Mouse (Mus musculus): ENCODE measurements around the gene Nprl3. TPM values are rescaled to one million over a fixed set of nuclear protein-coding genes. Genes with fewer than 3 reads are reported as not detected.

Gene Nprl3
- polyA plus RNA-seq, 1 experiment from 2014 or later = 28.0 TPM

DNA sequence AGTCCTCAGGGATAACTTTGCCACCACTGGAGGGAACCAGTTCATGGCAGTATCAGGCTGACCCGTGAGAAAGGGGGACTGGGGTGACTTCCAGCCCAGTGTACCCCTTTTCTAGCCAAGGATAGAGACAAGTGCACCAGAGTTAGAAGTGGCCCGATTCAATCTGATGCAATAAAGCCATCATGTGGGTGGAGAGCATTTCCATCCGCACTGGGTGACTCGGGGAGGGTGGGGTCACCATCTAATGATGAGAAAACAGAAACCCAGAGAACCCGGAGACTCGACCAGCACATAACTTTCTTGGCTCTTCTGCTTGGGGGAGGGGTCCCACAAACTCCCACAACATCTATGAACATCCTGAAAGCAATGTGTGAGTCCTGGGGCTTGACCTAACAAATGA is 70.8 kb downstream of the Nprl3 start:
- no peak overlapping the region for H3K9ac ChIP-seq (ENCODE audit: low read length)
- WGBS = 58% methylated on average over 6 of the region's 6 CpGs
- DNase-seq (ENCODE audit: low spot score) (no peak), ATAC-seq (replicated peaks; ENCODE audit: low FRiP score, low TSS enrichment, low read depth) (no peak)
- no peak overlapping the region for H3K4me3 ChIP-seq (ENCODE audit: low read depth, low read length)
- no peaks in the 10 kb centered on the region for H3K9me3 ChIP-seq (ENCODE audit: control insufficient read depth, low read length)
- no peaks in the 10 kb centered on the region for H3K27me3 ChIP-seq (replicated peaks; ENCODE audit: control insufficient read depth, insufficient read depth, low read length)
- no peaks in the 10 kb centered on the region for H3K36me3 ChIP-seq (ENCODE audit: control insufficient read depth, insufficient read depth, low read length)
- no peak overlapping the region for H3K27ac ChIP-seq (ENCODE audit: low read depth)
- H3K4me2 ChIP-seq (ENCODE audit: low read length) = no peak overlapping the region
- H3K4me1 ChIP-seq (replicated peaks; ENCODE audit: control insufficient read depth, insufficient read depth, low read length) = no peaks in the 10 kb centered on the region

DNA sequence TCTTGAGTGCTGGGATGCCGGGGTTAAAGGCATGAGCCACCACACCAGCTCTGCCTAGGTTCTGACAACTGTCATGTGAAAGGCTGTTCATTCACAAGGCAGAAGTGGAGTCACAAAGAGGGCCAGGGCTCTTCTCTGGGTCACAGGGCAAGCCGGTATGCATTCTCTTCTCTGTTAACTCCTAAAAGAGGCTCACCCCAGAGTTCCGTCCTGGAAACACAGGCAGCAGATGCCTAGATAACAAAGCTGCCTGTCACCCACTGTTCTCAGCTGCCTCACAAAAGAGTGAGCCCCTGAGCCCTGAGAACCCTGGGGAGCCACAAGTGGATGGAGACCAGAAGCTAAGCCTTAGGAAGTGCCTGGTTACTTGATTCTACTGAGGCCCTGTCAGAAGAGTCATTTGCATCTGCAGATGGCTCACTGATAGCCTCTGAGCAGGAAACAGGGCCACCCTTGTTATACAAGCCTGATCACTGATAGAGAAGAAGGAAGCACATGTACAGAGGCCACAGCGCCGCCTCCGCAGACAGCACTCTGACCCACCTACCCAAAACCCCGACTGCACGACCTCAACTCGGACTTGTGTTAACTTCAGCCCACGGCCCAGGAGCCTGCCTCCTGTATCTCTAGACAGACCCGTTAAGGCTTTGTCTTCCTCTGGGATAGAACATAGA is 71.5 kb downstream of the Nprl3 start:
- DNase-seq (ENCODE audit: low spot score) (no peak), ATAC-seq (replicated peaks; ENCODE audit: low FRiP score, low TSS enrichment, low read depth) (no peak)
- 35% methylated on average over 11 of the region's 11 CpGs for WGBS

DNA sequence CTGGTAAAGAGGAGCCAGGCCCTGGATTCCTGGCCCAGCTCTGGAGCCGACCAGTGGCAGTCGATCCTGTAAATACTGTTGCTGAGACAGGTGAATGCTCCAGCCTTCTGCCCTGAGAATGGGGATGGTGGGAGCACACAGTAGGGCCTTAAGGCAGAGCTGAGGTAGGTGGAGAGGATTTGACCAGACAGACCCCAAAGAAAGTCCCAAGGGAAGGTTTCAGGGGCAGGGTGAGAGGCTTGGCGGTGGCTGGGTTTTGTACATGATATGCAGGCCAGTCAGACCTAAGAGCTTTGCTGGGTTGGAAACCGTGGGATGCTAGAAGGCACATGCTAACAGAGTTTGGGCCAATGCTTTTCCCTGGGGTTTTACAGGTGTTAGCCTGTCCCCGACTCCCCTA is 72.9 kb downstream of the Nprl3 start:
- DNase-seq (ENCODE audit: low spot score) (no peak), ATAC-seq (replicated peaks; ENCODE audit: low FRiP score, low TSS enrichment, low read depth) (no peak)
- H3K9ac ChIP-seq (ENCODE audit: low read length) = no peak overlapping the region
- no peaks in the 10 kb centered on the region for H3K27me3 ChIP-seq (replicated peaks; ENCODE audit: control insufficient read depth, insufficient read depth, low read length)
- no peak overlapping the region for H3K27ac ChIP-seq (ENCODE audit: low read depth)
- no peaks in the 10 kb centered on the region for H3K9me3 ChIP-seq (ENCODE audit: control insufficient read depth, low read length)
- 76% methylated on average over 5 of the region's 5 CpGs for WGBS
- H3K4me1 ChIP-seq (replicated peaks; ENCODE audit: control insufficient read depth, insufficient read depth, low read length) = no peaks in the 10 kb centered on the region
- no peaks in the 10 kb centered on the region for H3K36me3 ChIP-seq (ENCODE audit: control insufficient read depth, insufficient read depth, low read length)
- H3K4me2 ChIP-seq (ENCODE audit: low read length) = no peak overlapping the region
- H3K4me3 ChIP-seq (ENCODE audit: low read depth, low read length) = no peak overlapping the region

More for the DNA sequence above, 71.5 kb downstream of the Nprl3 start:
- no peak overlapping the region for H3K9ac ChIP-seq (ENCODE audit: low read length)
- no peaks in the 10 kb centered on the region for H3K27me3 ChIP-seq (replicated peaks; ENCODE audit: control insufficient read depth, insufficient read depth, low read length)
- no peaks in the 10 kb centered on the region for H3K4me1 ChIP-seq (replicated peaks; ENCODE audit: control insufficient read depth, insufficient read depth, low read length)
- H3K27ac ChIP-seq (ENCODE audit: low read depth) = no peak overlapping the region
- no peaks in the 10 kb centered on the region for H3K36me3 ChIP-seq (ENCODE audit: control insufficient read depth, insufficient read depth, low read length)
- no peak overlapping the region for H3K4me2 ChIP-seq (ENCODE audit: low read length)
- H3K4me3 ChIP-seq (ENCODE audit: low read depth, low read length) = no peak overlapping the region
- H3K9me3 ChIP-seq (ENCODE audit: control insufficient read depth, low read length) = no peaks in the 10 kb centered on the region

DNA sequence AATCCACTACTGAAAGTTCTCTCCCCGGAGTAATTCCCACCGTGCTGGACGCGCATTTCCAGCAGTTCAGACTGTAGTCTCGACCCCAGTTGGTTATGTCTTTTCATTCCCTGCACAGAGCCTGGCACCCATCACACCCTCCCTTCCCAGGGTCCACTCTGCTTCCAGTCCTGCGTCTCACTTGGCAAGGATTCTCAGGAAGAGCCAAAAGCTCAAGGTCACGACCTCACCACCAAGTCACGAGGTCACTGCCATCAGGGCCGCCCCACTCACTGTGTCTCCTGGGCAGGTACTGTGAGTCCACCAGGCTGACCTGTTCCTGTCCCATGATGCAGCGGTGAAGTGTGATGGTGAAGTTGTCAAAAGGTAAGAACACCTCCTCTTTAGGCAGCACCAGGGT is 73.4 kb downstream of the Nprl3 start:
- Histone ChIP-seq H3K4me1 (replicated peaks; ENCODE audit: control insufficient read depth, insufficient read depth, low read length) (no peaks in the 10 kb centered on the region), H3K4me3 (ENCODE audit: low read depth, low read length) (no peak overlapping the region), H3K27me3 (replicated peaks; ENCODE audit: control insufficient read depth, insufficient read depth, low read length) (no peaks in the 10 kb centered on the region), H3K4me2 (ENCODE audit: low read length) (no peak overlapping the region), H3K27ac (ENCODE audit: low read depth) (no peak overlapping the region), H3K36me3 (ENCODE audit: control insufficient read depth, insufficient read depth, low read length) (no peaks in the 10 kb centered on the region), H3K9me3 (ENCODE audit: control insufficient read depth, low read length) (no peaks in the 10 kb centered on the region), H3K9ac (ENCODE audit: low read length) (no peak overlapping the region)
- 77% methylated on average over 10 of the region's 10 CpGs for WGBS
- ATAC-seq (replicated peaks; ENCODE audit: low FRiP score, low TSS enrichment, low read depth) (no peak), DNase-seq (ENCODE audit: low spot score) (peak; percentile 38)

DNA sequence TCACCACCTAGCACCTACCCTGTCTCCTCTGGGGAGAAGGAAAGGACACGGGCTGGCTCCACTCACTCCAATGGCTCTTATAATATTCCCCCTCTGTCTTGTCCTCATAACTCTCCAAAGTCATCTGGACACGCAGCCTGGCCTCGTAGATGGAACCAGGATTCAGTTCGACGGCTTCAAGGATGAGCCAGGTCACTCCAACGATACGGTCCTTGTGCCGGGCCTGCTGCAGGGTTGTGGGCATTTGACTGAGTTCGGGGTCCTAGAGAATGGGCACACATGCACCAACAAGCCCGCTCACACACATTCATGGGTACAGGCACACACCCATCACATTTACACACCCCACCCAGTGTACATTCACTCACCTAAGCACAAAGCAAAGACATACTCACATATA is 74.4 kb downstream of the Nprl3 start:
- no peaks in the 10 kb centered on the region for H3K36me3 ChIP-seq (ENCODE audit: control insufficient read depth, insufficient read depth, low read length)
- H3K9me3 ChIP-seq (ENCODE audit: control insufficient read depth, low read length) = no peaks in the 10 kb centered on the region
- 84% methylated on average over 10 of the region's 10 CpGs for whole genome bisulfite sequencing
- no peak overlapping the region for H3K4me3 ChIP-seq (ENCODE audit: low read depth, low read length)
- DNase-seq (ENCODE audit: low spot score) (peak; percentile 37), ATAC-seq (replicated peaks; ENCODE audit: low FRiP score, low TSS enrichment, low read depth) (no peak)
- H3K4me2 ChIP-seq (ENCODE audit: low read length) = no peak overlapping the region
- no peak overlapping the region for H3K27ac ChIP-seq (ENCODE audit: low read depth)
- H3K9ac ChIP-seq (ENCODE audit: low read length) = no peak overlapping the region
- H3K27me3 ChIP-seq (replicated peaks; ENCODE audit: control insufficient read depth, insufficient read depth, low read length) = no peaks in the 10 kb centered on the region
- H3K4me1 ChIP-seq (replicated peaks; ENCODE audit: control insufficient read depth, insufficient read depth, low read length) = no peaks in the 10 kb centered on the region

DNA sequence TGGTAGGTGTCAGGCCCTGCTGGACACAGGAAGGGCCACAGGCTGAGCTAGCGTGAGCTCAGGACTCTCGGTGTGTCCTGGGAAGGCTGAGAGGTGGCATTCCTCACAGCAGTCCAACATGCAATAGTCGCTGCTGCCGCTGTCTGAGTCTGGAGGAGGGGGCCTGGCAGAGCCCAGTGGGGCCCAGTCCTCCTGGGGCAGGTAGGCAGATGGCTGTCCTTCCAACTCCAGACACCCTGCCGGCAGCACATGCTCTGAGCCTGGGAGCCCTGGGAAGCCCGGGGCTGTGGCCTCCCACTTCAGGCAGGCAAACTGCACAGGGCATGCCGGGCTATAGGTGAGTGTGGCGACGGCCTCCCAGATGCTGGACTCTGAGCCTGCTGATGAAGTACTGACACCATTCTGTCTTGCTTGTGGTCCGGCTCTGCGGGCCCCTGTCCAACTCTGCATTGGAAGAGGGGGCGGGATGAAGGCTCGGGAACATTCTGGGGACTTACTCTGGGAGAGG is 76.8 kb downstream of the Nprl3 start:
- Histone ChIP-seq H3K9ac (ENCODE audit: low read length) (no peak overlapping the region), H3K36me3 (ENCODE audit: control insufficient read depth, insufficient read depth, low read length) (no peaks in the 10 kb centered on the region), H3K4me2 (ENCODE audit: low read length) (no peak overlapping the region), H3K27ac (ENCODE audit: low read depth) (no peak overlapping the region), H3K4me3 (ENCODE audit: low read depth, low read length) (no peak overlapping the region), H3K27me3 (replicated peaks; ENCODE audit: control insufficient read depth, insufficient read depth, low read length) (no peaks in the 10 kb centered on the region), H3K9me3 (ENCODE audit: control insufficient read depth, low read length) (no peaks in the 10 kb centered on the region), H3K4me1 (replicated peaks; ENCODE audit: control insufficient read depth, insufficient read depth, low read length) (no peaks in the 10 kb centered on the region)
- peak; percentile 41 for DNase-seq (ENCODE audit: low spot score)
- ATAC-seq (replicated peaks; ENCODE audit: low FRiP score, low TSS enrichment, low read depth) = no peak
- WGBS = 76% methylated on average over 13 of the region's 13 CpGs

DNA sequence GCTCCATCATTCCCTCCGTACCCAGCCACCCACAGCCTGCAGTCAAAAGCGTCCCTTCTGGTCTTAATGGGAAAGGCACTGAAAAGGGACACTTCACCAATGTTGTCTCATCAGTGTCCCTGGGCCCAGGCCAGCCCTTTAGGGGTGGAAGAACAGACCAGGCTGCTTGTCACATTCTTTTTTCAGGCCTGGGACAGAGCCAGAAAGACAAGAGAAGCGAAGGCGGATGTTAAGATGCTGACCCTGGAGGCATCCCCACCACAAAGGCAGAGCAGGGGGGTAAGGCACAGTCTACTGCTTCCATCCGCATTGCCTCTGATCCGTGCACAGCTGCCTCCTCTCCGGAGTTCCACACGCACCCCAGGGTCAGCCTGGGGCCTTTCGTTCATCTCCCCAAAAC is 77.4 kb downstream of the Nprl3 start:
- DNase-seq (ENCODE audit: low spot score) (peak; percentile 49), ATAC-seq (replicated peaks; ENCODE audit: low FRiP score, low TSS enrichment, low read depth) (no peak)

DNA sequence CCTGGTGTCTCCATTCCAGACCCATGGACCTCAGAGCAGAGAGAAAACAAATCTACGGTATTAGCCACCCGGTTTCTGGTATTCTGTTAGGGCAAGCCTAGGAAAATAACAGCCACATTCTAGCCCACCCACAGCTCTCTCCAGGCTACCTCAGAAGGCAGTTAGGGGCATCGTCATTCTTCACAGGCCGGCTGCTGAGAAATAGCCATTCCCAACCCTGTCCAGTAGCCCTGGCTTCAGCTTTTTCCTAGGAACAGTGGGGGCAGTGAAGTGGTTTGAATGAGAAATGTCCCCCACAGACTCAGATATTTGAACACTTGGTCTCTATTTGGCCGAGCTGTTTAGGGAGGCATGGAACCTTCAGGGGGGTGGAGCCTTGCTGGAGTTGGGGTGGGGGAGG is 78.1 kb downstream of the Nprl3 start:
- WGBS = 64% methylated on average over 5 of the region's 5 CpGs
- no peak overlapping the region for H3K4me3 ChIP-seq (ENCODE audit: low read depth, low read length)

More for the DNA sequence above, 77.4 kb downstream of the Nprl3 start:
- Histone ChIP-seq H3K4me2 (ENCODE audit: low read length) (no peak overlapping the region), H3K27ac (ENCODE audit: low read depth) (no peak overlapping the region), H3K9ac (ENCODE audit: low read length) (no peak overlapping the region), H3K36me3 (ENCODE audit: control insufficient read depth, insufficient read depth, low read length) (no peaks in the 10 kb centered on the region), H3K27me3 (replicated peaks; ENCODE audit: control insufficient read depth, insufficient read depth, low read length) (no peaks in the 10 kb centered on the region), H3K4me1 (replicated peaks; ENCODE audit: control insufficient read depth, insufficient read depth, low read length) (no peaks in the 10 kb centered on the region), H3K9me3 (ENCODE audit: control insufficient read depth, low read length) (no peaks in the 10 kb centered on the region), H3K4me3 (ENCODE audit: low read depth, low read length) (no peak overlapping the region)
- 84% methylated on average over 9 of the region's 9 CpGs for WGBS

DNA sequence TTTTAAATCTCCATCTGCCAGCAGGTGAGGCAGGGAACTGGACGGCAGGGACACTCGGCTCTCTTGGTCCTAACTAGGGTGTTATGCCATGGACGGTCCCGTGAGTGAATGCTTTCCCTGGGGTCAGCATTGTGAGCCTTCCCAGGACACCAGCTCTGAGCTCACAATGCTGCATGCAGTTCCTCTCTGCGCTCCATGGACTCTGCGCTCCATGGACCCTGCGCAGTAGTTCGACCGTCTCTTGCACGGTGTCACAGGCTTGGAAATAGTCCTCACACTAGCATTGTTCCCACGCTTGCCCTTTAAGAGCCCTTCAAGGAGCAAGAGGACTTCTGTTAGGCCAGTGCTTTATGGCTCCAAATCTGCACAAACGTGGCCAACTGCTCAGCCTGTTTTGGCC is 78.6 kb downstream of the Nprl3 start:
- no peaks in the 10 kb centered on the region for H3K4me1 ChIP-seq (replicated peaks; ENCODE audit: control insufficient read depth, insufficient read depth, low read length)
- H3K27me3 ChIP-seq (replicated peaks; ENCODE audit: control insufficient read depth, insufficient read depth, low read length) = no peaks in the 10 kb centered on the region
- WGBS = 82% methylated on average over 12 of the region's 12 CpGs
- no peak overlapping the region for H3K9ac ChIP-seq (ENCODE audit: low read length)
- H3K4me3 ChIP-seq (ENCODE audit: low read depth, low read length) = no peak overlapping the region
- H3K36me3 ChIP-seq (ENCODE audit: control insufficient read depth, insufficient read depth, low read length) = no peaks in the 10 kb centered on the region
- H3K4me2 ChIP-seq (ENCODE audit: low read length) = no peak overlapping the region
- DNase-seq (ENCODE audit: low spot score) (no peak), ATAC-seq (replicated peaks; ENCODE audit: low FRiP score, low TSS enrichment, low read depth) (no peak)
- no peak overlapping the region for H3K27ac ChIP-seq (ENCODE audit: low read depth)
- no peaks in the 10 kb centered on the region for H3K9me3 ChIP-seq (ENCODE audit: control insufficient read depth, low read length)

More for the DNA sequence above, 78.1 kb downstream of the Nprl3 start:
- H3K4me1 ChIP-seq (replicated peaks; ENCODE audit: control insufficient read depth, insufficient read depth, low read length) = no peaks in the 10 kb centered on the region
- DNase-seq (ENCODE audit: low spot score) = peak; percentile 42
- no peak for ATAC-seq (replicated peaks; ENCODE audit: low FRiP score, low TSS enrichment, low read depth)
- H3K27ac ChIP-seq (ENCODE audit: low read depth) = no peak overlapping the region
- no peaks in the 10 kb centered on the region for H3K36me3 ChIP-seq (ENCODE audit: control insufficient read depth, insufficient read depth, low read length)
- H3K27me3 ChIP-seq (replicated peaks; ENCODE audit: control insufficient read depth, insufficient read depth, low read length) = no peaks in the 10 kb centered on the region
- H3K4me2 ChIP-seq (ENCODE audit: low read length) = no peak overlapping the region
- H3K9ac ChIP-seq (ENCODE audit: low read length) = no peak overlapping the region
- H3K9me3 ChIP-seq (ENCODE audit: control insufficient read depth, low read length) = no peaks in the 10 kb centered on the region
